Mouse (Mus musculus) liver (tissue): ENCODE measurements around the gene Nsg2.

Source experiments
- DNase-seq: peaks from one replicate; pipeline ENCODE4 v3.0.0-alpha.2; 2020; ENCODE audit warnings: mixed read lengths

Gene Nsg2

DNA sequence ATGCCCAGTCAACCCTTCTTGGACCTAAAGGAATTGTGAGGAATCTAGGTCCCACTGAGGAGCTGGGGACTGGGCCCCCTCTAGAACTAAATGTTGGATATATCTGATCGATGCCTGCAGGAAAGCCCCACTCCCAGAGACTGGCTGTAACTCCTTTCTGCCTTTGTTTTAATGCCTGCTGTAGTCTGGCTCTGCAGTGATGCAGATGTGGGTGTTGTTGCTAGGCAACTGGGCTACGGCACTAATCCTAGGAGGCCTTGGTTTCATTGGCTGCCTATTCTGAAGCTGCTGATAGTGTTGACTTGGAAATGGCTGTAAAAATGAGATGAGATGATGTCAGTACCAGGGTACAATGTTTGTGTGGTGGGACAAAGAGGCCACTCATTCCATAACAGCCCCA, 87.1 kb downstream of the Nsg2 start:
- no peak for DNase-seq

- DNase-seq = no peak
These were observed 87.6 kb downstream of the Nsg2 start for GRCm38 (mm10) chr11:32087779-32088442.

DNA sequence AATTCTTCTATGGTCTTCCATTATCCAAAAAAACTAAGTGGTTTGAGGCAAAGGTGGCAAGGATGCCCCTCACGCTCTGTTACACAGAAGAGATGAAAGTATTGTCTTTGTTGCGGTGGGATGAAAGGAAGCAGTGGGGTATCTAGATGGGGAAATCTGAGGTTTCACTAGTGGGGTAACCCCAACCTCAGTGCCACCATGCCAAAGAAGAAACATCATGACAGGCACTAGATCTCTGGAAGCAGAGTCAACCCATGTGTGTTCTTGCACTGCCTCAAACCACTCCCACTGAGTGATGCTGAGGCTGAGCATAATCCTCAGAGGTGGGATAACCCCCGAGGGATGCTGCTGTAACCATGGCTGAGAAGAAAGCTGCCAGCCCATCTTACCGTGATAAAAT, 95.5 kb downstream of the Nsg2 start:
- DNase-seq = no peak

DNA sequence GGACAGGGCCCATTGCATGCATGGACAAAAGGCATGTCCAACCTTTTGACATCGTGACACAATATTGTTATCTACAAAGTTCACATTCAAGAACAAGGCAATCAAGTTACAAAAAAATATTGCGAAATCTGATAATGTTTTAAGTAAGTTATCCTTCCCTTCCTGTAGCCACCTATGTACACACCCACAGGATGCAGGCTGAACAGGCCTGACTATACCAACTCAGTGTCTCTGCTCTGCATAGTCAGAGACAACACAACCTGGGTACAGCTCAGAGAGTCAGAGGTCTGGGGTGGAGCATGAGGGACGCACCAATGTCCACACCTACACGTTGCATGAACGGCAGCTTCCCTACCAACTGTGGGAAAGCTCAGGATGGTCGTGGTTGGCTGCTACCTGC, 96.1 kb downstream of the Nsg2 start:
- no peak for DNase-seq

GRCm38 (mm10) chr11:32101059-32101632, 100.9 kb downstream of the Nsg2 start:
- DNase-seq = no peak

DNA sequence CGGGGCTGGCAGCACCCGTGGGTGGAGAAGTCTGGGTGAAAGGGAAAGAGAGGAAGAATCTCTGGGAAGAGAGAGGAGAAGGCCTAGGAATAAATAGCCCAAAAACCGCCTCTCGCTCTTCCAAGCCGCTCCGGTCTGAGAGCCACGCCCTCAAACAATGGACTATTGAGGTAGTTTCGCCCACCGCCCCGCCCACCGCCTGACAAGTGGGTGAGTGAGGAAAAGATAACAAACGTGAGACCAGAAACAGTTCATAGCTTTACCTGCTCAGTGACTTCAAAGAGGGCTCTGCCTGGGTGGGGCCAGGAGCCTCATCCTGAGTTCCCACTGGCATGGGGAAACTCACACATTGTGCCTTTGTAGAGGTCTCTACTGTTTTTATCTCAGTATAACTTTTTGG, 102.7 kb downstream of the Nsg2 start:
- peak; percentile 36 for DNase-seq

DNA sequence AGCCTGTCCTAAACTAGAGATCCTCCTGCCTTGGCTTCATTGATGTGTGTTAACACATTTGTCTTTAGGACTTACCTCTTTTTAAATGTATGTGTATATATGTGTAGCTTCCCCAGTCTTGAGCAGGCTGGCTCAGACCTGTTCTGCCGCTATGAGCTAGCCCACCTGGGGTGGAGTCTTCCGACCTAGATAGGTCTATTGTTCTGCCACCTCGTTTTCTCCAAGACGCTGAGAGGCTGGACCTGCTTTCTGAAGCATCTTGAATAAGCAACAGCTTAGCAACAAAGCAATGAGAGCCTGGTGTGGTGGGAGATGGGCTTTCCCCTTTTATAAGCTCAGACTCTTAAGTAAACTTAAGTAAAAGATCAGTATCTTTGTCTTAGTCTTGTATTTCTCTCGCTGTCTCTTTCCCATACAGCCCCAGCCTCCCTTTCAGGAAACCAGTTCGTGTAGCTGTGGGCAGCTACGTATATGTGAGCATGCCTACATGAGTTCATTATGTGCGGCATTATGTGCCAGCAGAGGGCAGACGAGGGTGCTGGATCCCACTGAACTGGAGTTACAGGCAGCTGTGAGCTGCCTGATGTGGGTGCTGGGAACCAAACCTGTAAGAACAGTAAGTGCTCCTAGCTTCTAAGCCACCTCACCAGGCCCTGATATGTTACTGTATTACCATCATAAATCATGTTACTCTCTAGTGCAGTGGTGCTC, 104.3 kb downstream of the Nsg2 start:
- DNase-seq = no peak

GRCm38 (mm10) chr11:32105750-32106646, 105.7 kb downstream of the Nsg2 start:
- DNase-seq = no peak

DNA sequence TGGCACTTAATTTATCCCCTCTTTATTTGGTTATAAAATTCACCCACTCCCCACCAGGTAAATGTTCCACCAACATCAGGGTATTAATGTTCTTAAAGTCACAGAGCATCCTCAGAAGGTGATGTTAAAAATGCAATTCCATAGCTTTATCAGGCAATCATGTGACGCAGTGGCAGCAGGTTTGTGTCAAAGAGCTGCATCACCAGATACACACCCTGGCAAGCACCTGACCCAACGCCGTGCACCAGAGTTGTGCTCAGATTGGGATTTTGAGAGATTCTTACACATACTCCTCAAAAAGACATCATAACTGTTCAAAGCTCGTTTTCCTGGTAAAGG, 106.4 kb downstream of the Nsg2 start:
- DNase-seq = no peak

GRCm38 (mm10) chr11:32108441-32108840, 108.2 kb downstream of the Nsg2 start:
- no peak for DNase-seq
